Mouse (Mus musculus): ENCODE measurements at regions not wholly inside any gene's neighbourhood (a gene's known extent, or its start where the extent isn't known, plus 50 kb on each side); places are given as distances from the start of the nearest gene placed in this dataset.

- TF ChIP-seq CTCF (IDR thresholded peaks at IDR 0.05; ENCODE audit: low read depth) (no peak), EP300 (optimal IDR thresholded peaks at IDR 0.05) (no peak)
Observed at GRCm38 (mm10) chr5:106385219-106385618, 72.7 kb downstream of the Barhl2 start.
